Mouse (Mus musculus) G1E-ER4 (cell line): ENCODE data around the gene Dbi. TPM values are rescaled to one million over a fixed set of nuclear protein-coding genes. Genes with fewer than 3 reads are reported as not detected.

ENCODE experiments used
- GATA1 ChIP-seq: IDR thresholded peaks from one replicate; pipeline ENCODE4 v1.8.0; 2012; ENCODE audit warnings: low read length, inconsistent platforms
- polyA plus RNA-seq: library from polyadenylated mRNA; stranded (reverse); fragments of >175 nt; gene quantifications from 2 replicates; pipeline ENCODE4 v1.2.3, GENCODE M21; 2012

Gene Dbi
- polyA plus RNA-seq, 1 experiment = 13.5 TPM

- no peak for TF ChIP-seq GATA1
Measured at GRCm38 (mm10) chr1:120105556-120105959, 15.3 kb downstream of the Dbi start.

GRCm38 (mm10) chr1:120101227-120101609 lies 19.7 kb downstream of the Dbi start:
- TF ChIP-seq GATA1 = no peak

- TF ChIP-seq GATA1 = no peak
Measured at GRCm38 (mm10) chr1:120100456-120101226, 20.2 kb downstream of the Dbi start.

- TF ChIP-seq GATA1 = no peak
Measured at GRCm38 (mm10) chr1:120099483-120099882, 21.4 kb downstream of the Dbi start.

- TF ChIP-seq GATA1 = no peak
Measured at GRCm38 (mm10) chr1:120098327-120098726, 22.6 kb downstream of the Dbi start.

GRCm38 (mm10) chr1:120094920-120095319 lies 26.0 kb downstream of the Dbi start:
- no peak for TF ChIP-seq GATA1

GRCm38 (mm10) chr1:120090880-120091570 lies 29.9 kb downstream of the Dbi start:
- TF ChIP-seq GATA1 = no peak

GRCm38 (mm10) chr1:120089180-120089579 lies 31.7 kb downstream of the Dbi start:
- TF ChIP-seq GATA1 = no peak

- TF ChIP-seq GATA1 = no peak
Measured at GRCm38 (mm10) chr1:120086644-120087043, 34.2 kb downstream of the Dbi start.

GRCm38 (mm10) chr1:120085696-120086095 lies 35.2 kb downstream of the Dbi start:
- no peak for TF ChIP-seq GATA1

GRCm38 (mm10) chr1:120083921-120084517 lies 36.9 kb downstream of the Dbi start:
- no peak for TF ChIP-seq GATA1

GRCm38 (mm10) chr1:120082957-120083585 lies 37.8 kb downstream of the Dbi start:
- TF ChIP-seq GATA1 = no peak

- TF ChIP-seq GATA1 = no peak
Measured at GRCm38 (mm10) chr1:120080632-120081031, 40.2 kb downstream of the Dbi start.

- no peak for TF ChIP-seq GATA1
Measured at GRCm38 (mm10) chr1:120077746-120078410, 43.0 kb downstream of the Dbi start.

GRCm38 (mm10) chr1:120075507-120075906 lies 45.4 kb downstream of the Dbi start:
- TF ChIP-seq GATA1 = no peak
